Mouse (Mus musculus) spleen, adult 10 weeks (tissue): ENCODE results near the gene Rnf217. TPM values are rescaled to one million over a fixed set of nuclear protein-coding genes. Genes with fewer than 3 reads are reported as not detected.

ENCODE experiments used
- polyA plus RNA-seq: library from polyadenylated mRNA; stranded (reverse); fragments of 350-450 nt; fragmentation: Illumina TruSeq; extraction: RNeasy Lipid Tissue Mini Kit (QIAGEN cat#74804); gene quantifications from one replicate; pipeline ENCODE4 v1.2.3, GENCODE M21; 2015; ENCODE audit warnings: low replicate concordance; ENCODE audit not compliant: insufficient read depth

Rnf217 gene
- polyA plus RNA-seq, result 1.1 TPM

DNA sequence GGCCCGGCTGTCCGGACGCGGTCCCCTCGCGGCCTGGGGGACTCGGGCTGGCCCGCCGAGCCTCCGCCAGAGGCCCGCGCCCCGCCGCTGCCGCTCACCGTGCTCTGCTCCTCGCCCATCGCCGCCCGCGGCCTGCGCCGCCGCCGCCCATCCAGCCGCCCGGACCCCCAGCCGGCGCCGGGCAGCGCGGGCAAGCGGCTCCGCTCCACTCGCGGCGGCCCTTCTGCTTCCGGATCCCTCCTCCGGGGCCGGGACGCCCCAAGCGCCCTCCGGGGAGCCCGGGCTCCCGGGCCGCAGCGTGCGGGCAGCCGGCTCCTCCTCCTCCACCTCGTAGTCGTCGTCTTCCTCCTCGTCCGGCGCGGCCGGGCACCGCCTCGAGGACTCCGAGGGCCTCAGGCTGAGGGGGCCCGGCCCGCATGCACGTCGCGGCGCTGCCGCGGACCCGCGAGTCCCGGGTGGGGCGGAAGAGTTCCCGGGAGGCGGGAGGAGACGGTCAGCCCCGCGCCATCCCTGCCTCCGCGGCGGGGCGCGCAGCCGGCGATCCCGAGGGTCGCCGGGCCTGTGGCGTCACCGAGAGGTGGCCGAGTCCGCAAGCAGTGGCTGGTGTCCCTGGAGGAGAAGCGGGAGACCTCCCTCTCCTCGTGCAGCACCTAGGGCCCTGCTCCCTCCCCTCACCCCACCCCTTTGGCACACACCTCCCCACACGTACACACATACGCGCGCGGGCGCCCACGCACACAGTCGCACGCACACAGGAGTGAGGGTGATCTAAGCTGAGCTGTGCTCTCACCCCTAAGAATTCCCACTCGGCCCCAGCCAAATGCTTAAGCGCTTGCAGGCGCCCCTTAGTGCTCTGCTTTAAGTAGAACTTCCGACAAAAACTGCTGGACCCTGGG, at the start of gene Rnf217:
TSS of gene Rnf217 (minus strand) at position 119 of the 896 bp plus-strand sequence.

DNA sequence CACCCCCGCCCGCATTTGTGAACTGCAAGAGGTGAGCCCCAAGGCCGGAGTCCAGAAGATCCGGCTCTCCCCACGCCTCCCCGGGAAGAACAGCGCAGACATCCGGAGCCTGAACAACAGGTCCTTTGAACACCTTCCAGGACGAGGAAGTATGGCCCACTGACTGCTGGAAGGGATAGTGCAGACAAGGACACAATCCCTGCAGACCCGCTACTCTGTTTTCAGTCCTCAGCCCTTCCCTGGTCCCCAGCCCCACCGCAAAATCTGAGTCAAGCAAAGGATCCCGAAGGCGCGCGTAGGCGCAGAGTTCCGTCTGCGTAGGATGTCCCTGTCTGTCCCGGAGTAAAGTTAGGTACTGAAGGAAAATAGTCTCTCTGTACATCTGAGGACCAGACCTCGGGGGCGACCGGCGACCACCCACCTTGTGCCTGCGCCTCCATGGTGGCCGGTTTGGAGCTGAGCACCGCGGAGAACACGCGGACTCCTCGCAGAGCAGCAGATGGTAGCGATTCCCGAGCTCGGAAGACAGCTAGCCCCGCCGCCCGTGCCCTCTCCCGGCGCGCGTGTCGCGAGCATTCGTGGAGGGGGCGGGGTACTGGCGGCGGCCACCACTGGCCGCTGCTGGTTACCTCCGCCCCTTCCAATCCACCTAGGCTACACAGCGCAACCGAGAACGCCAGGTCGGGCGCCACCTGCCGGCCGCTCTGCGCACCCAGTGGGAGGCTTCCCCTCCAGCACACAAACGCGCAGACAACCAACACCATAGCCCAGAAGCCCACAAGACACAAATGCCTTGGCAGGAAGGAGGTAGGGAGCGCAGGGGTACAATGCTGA, 163.5 kb downstream of the Rnf217 start, which contains the start of gene Tpd52l1:
TSS of gene Tpd52l1 (minus strand) at position 668 of the 834 bp plus-strand sequence.

Other genes with a start within 250 kb of the Rnf217 start
- gene Tpd52l1, start 163.2 kb downstream of the Rnf217 start, polyA plus RNA-seq, result 0.22 TPM